Mouse (Mus musculus) hindbrain, embryonic 13.5 days (tissue): ENCODE measurements around the gene Rpl5. TPM values are rescaled to one million over a fixed set of nuclear protein-coding genes. Genes with fewer than 3 reads are reported as not detected.

Source experiments
- polyA plus RNA-seq: library from polyadenylated mRNA; unstranded; fragments of >200 nt; fragmentation: Nextera tagmentation; extraction: Ambion mirVana; gene quantifications from 2 replicates; pipeline ENCODE4 v1.2.1, GENCODE M21; 2015

Rpl5 gene
- polyA plus RNA-seq, 1 experiment from 2014 or later: 62.5 TPM

Other genes with a start within 250 kb of the Rpl5 start
- gene Gfi1, start 174.5 kb upstream of the Rpl5 start, polyA plus RNA-seq: not detected in 2 replicates
- 0.12 and 0.16 TPM in 2 replicates for gene Ube2d2b, start 70.4 kb upstream of the Rpl5 start, polyA plus RNA-seq
- 48.8 and 55.0 TPM in 2 replicates for gene Evi5, start 25.4 kb upstream of the Rpl5 start, polyA plus RNA-seq
- gene Fam69a, start 86.6 kb downstream of the Rpl5 start, polyA plus RNA-seq: 44.6 and 49.3 TPM in 2 replicates
- 119 and 124 TPM in 2 replicates for gene Mtf2, start 165.2 kb downstream of the Rpl5 start, polyA plus RNA-seq
- 24.7 and 26.7 TPM in 2 replicates for gene Tmed5, start 232.1 kb downstream of the Rpl5 start, polyA plus RNA-seq
- 3.2 and 3.3 TPM in 2 replicates for gene Ccdc18, start 232.4 kb downstream of the Rpl5 start, polyA plus RNA-seq